Mouse (Mus musculus): ENCODE data around the gene Clic6.

GRCm38 (mm10) chr16:92511773-92512391, 26.3 kb downstream of the Clic6 start:
- TF ChIP-seq EP300 (IDR thresholded peaks at IDR 0.05; ENCODE audit: insufficient read depth, low read depth, low read length) (no peak), CTCF (IDR thresholded peaks at IDR 0.05; ENCODE audit: low read depth, low read length) (peak; percentile 67)

All from ES-Bruce4 (cell line).